Mouse (Mus musculus) lung, embryonic 16.5 days (tissue): Measurements from ENCODE around the gene Parvb. TPM values are rescaled to one million over a fixed set of nuclear protein-coding genes. Genes with fewer than 3 reads are reported as not detected.
"Not testable (repeated sequence)": the region's sequence is repeated elsewhere in the genome, so short reads cannot be mapped to it uniquely, and the experiment has no call there.

Experiments used
- ATAC-seq: fragments of 200-750 bp; cut with Nextera tagmentation; 2 replicates; pipeline ENCODE4 v1.8.0; 2017; ENCODE audit warnings: low read depth, mild to moderate bottlenecking, moderate library complexity
- H3K27ac ChIP-seq: fragments of 300-500 bp; sonication (generic); 2 replicates; pipeline ENCODE4 v1.5.1; 2014; ENCODE audit warnings: mild to moderate bottlenecking, control low read depth, low read length
- H3K27me3 ChIP-seq: fragments of 300-500 bp; sonication (generic); 2 replicates; pipeline ENCODE4 v1.6.1; 2014; ENCODE audit warnings: low read depth, low read length, mixed read lengths; ENCODE audit not compliant: control insufficient read depth, insufficient read depth
- H3K36me3 ChIP-seq: fragments of 300-500 bp; sonication (generic); 2 replicates; pipeline ENCODE4 v1.6.1; 2014; ENCODE audit warnings: low read length; ENCODE audit not compliant: control insufficient read depth, insufficient read depth
- H3K4me1 ChIP-seq: fragments of 300-500 bp; sonication (generic); replicated peaks from 2 replicates; pipeline ENCODE4 v1.6.1; 2014; ENCODE audit warnings: low read length, mixed read lengths; ENCODE audit not compliant: control insufficient read depth, insufficient read depth
- H3K4me2 ChIP-seq: fragments of 300-500 bp; sonication (generic); 2 replicates; pipeline ENCODE4 v1.6.1; 2014; ENCODE audit warnings: low read depth, low read length, control low read depth
- H3K4me3 ChIP-seq: fragments of 300-500 bp; sonication (generic); 2 replicates; pipeline ENCODE4 v1.5.1; 2014; ENCODE audit warnings: mild to moderate bottlenecking, low read length, control low read depth
- H3K9ac ChIP-seq: fragments of 300-500 bp; sonication (generic); 2 replicates; pipeline ENCODE4 v1.6.1; 2014; ENCODE audit warnings: low read length, control low read depth
- H3K9me3 ChIP-seq: fragments of 300-500 bp; sonication (generic); 2 replicates; pipeline ENCODE4 v1.6.1; 2016; ENCODE audit warnings: low read length; ENCODE audit not compliant: control insufficient read depth
- WGBS: fragments of 180-500 bp; shearing (Covaris S2); extraction: QIAGEN DNeasy Blood & Tissue Kit; methylation state at CpG from one replicate; pipeline ENCODE4 v1.1.7; 2014; 5-methylcytosine and 5-hydroxymethylcytosine counted together
- polyA plus RNA-seq: library from polyadenylated mRNA; unstranded; fragments of >200 nt; fragmentation: Nextera tagmentation; extraction: Ambion mirVana; gene quantifications from 2 replicates; pipeline ENCODE4 v1.2.1, GENCODE M21; 2015

Parvb gene
- polyA plus RNA-seq, 1 experiment from 2014 or later: 5.2 TPM

GRCm38 (mm10) chr15:84276066-84276465 lies 44.2 kb downstream of the Parvb start:
- no peak for ATAC-seq
- H3K9ac ChIP-seq: no peak overlapping the region
- no peak overlapping the region for H3K27ac ChIP-seq
- no peaks in the 10 kb centered on the region for H3K36me3 ChIP-seq
- no peak overlapping the region for H3K4me2 ChIP-seq
- no peaks in the 10 kb centered on the region for H3K27me3 ChIP-seq
- no peaks in the 10 kb centered on the region for H3K4me1 ChIP-seq
- 79% methylated on average over 4 of the region's 4 CpGs for WGBS
- H3K9me3 ChIP-seq: no peaks in the 10 kb centered on the region
- no peak overlapping the region for H3K4me3 ChIP-seq

- Histone ChIP-seq H3K4me2 (no peak overlapping the region), H3K9me3 (no peaks in the 10 kb centered on the region), H3K36me3 (no peaks in the 10 kb centered on the region), H3K4me3 (no peak overlapping the region), H3K4me1 (no peaks in the 10 kb centered on the region), H3K27ac (no peak overlapping the region), H3K27me3 (no peaks in the 10 kb centered on the region), H3K9ac (no peak overlapping the region)
- no peak for ATAC-seq
- 75% methylated on average over 7 of the region's 7 CpGs for WGBS
Observed at GRCm38 (mm10) chr15:84278091-84278490, 46.2 kb downstream of the Parvb start.

- Histone ChIP-seq H3K4me3 (no peak overlapping the region), H3K27ac (no peak overlapping the region), H3K4me1 (no peaks in the 10 kb centered on the region), H3K9me3 (no peaks in the 10 kb centered on the region), H3K4me2 (no peak overlapping the region), H3K36me3 (no peaks in the 10 kb centered on the region), H3K27me3 (no peaks in the 10 kb centered on the region), H3K9ac (no peak overlapping the region)
- no peak for ATAC-seq
- 65% methylated on average over 7 of the region's 7 CpGs for WGBS
Observed at GRCm38 (mm10) chr15:84278656-84279055, 46.8 kb downstream of the Parvb start.

GRCm38 (mm10) chr15:84280309-84280708 lies 48.5 kb downstream of the Parvb start:
- no peak for ATAC-seq
- Histone ChIP-seq H3K27ac (no peak overlapping the region), H3K4me3 (no peak overlapping the region), H3K4me1 (no peaks in the 10 kb centered on the region), H3K27me3 (no peaks in the 10 kb centered on the region), H3K36me3 (no peaks in the 10 kb centered on the region), H3K9ac (no peak overlapping the region), H3K4me2 (no peak overlapping the region), H3K9me3 (no peaks in the 10 kb centered on the region)
- WGBS: 70% methylated on average over 8 of the region's 8 CpGs

GRCm38 (mm10) chr15:84280712-84281347 lies 49.0 kb downstream of the Parvb start:
- ATAC-seq: no peak
- Histone ChIP-seq H3K4me2 (no peak overlapping the region), H3K9ac (no peak overlapping the region)

GRCm38 (mm10) chr15:84282206-84283085 lies 50.6 kb downstream of the Parvb start:
- 66% methylated on average over 20 of the region's 20 CpGs for WGBS

More at GRCm38 (mm10) chr15:84280712-84281347, 49.0 kb downstream of the Parvb start:
- H3K27ac ChIP-seq: no peak overlapping the region
- H3K4me1 ChIP-seq: no peaks in the 10 kb centered on the region
- H3K4me3 ChIP-seq: no peak overlapping the region
- no peaks in the 10 kb centered on the region for H3K9me3 ChIP-seq
- no peaks in the 10 kb centered on the region for H3K27me3 ChIP-seq
- 76% methylated on average over 11 of the region's 11 CpGs for WGBS
- H3K36me3 ChIP-seq: no peaks in the 10 kb centered on the region

GRCm38 (mm10) chr15:84284059-84284458 lies 52.2 kb downstream of the Parvb start:
- no peaks in the 10 kb centered on the region for H3K36me3 ChIP-seq
- H3K9ac ChIP-seq: no peak overlapping the region
- H3K4me3 ChIP-seq: no peak overlapping the region
- H3K4me2 ChIP-seq: no peak overlapping the region
- WGBS: 63% methylated on average over 5 of the region's 5 CpGs
- no peak overlapping the region for H3K27ac ChIP-seq
- H3K27me3 ChIP-seq: no peaks in the 10 kb centered on the region
- H3K4me1 ChIP-seq: no peaks in the 10 kb centered on the region
- no peaks in the 10 kb centered on the region for H3K9me3 ChIP-seq
- ATAC-seq: no peak

More at GRCm38 (mm10) chr15:84282206-84283085, 50.6 kb downstream of the Parvb start:
- Histone ChIP-seq H3K9ac (no peak overlapping the region), H3K4me1 (no peaks in the 10 kb centered on the region), H3K27ac (no peak overlapping the region), H3K27me3 (no peaks in the 10 kb centered on the region), H3K36me3 (no peaks in the 10 kb centered on the region), H3K4me2 (no peak overlapping the region), H3K9me3 (no peaks in the 10 kb centered on the region), H3K4me3 (no peak overlapping the region)
- no peak for ATAC-seq

GRCm38 (mm10) chr15:84285453-84285852 lies 53.6 kb downstream of the Parvb start:
- no peak overlapping the region for H3K4me2 ChIP-seq
- no peaks in the 10 kb centered on the region for H3K4me1 ChIP-seq
- no peak overlapping the region for H3K9ac ChIP-seq
- no peak overlapping the region for H3K27ac ChIP-seq
- 68% methylated on average over 7 of the region's 7 CpGs for WGBS
- H3K27me3 ChIP-seq: no peaks in the 10 kb centered on the region
- no peaks in the 10 kb centered on the region for H3K36me3 ChIP-seq
- H3K9me3 ChIP-seq: no peaks in the 10 kb centered on the region
- no peak for ATAC-seq
- no peak overlapping the region for H3K4me3 ChIP-seq

- whole genome bisulfite sequencing: 80% methylated on average over 1 of the region's 1 CpGs
Observed at GRCm38 (mm10) chr15:84288953-84289352, 57.1 kb downstream of the Parvb start.

More at GRCm38 (mm10) chr15:84288953-84289352, 57.1 kb downstream of the Parvb start:
- not testable (repeated sequence) for H3K4me1 ChIP-seq, H3K36me3 ChIP-seq, H3K9ac ChIP-seq, H3K27ac ChIP-seq, ATAC-seq, H3K4me3 ChIP-seq, H3K9me3 ChIP-seq, H3K4me2 ChIP-seq, H3K27me3 ChIP-seq
